Comparison of ENCODE assay signal across 29 mouse cellular contexts in the genomic region with DNA sequence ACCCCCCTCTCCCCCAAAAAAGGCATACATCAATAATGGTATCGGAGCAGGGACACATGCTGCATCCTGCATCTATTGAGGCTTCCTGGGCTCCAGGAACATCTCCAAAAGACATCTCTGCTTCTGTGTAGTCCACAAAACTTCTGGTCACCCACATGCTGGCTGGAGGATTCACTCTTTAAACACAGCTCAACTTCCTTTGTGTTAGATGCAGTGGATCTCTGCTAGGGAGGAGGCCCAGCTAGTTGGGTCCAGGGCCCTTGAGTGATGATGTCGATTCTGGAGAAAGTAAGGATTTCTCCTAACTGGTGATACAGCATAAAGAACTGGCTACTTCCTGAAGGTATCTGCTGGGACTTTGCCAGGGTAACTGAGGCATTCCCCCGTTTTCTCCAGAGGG.
"Had no signal": no experiment of that assay in that cellular context is flagged by ENCODE, and none has a peak within 500 bp of the region (broad histone marks: within the 10 kb centered on the region; RNA-seq: fewer than 3 reads in every experiment).

No protein-coding gene starts in this region.

- H3K4me2 ChIP-seq: limb, embryonic 12.5 days; limb, embryonic 13.5 days; limb, embryonic 15.5 days; liver, embryonic 11.5 days; liver, embryonic 12.5 days; liver, embryonic 13.5 days; liver, embryonic 15.5 days; lung, embryonic 14.5 days; lung, embryonic 15.5 days; midbrain, embryonic 12.5 days; midbrain, embryonic 15.5 days had no signal

- H3K9ac ChIP-seq: limb, embryonic 12.5 days; limb, embryonic 13.5 days; limb, embryonic 15.5 days; liver, embryonic 12.5 days; liver, embryonic 13.5 days; liver, embryonic 14.5 days; liver, embryonic 15.5 days; liver, postnatal 0 days; lung, embryonic 14.5 days; lung, embryonic 15.5 days; midbrain, embryonic 12.5 days; midbrain, embryonic 15.5 days had no signal

- ATAC-seq: liver, embryonic 12.5 days; liver, postnatal 0 days; lung, postnatal 0 days; midbrain, embryonic 15.5 days; midbrain, embryonic 16.5 days had no signal

- H3K9me3 ChIP-seq: limb, embryonic 10.5 days; limb, embryonic 12.5 days; limb, embryonic 13.5 days; limb, embryonic 15.5 days; liver, embryonic 12.5 days; liver, embryonic 13.5 days; liver, embryonic 15.5 days; lung, embryonic 15.5 days; midbrain, embryonic 12.5 days; midbrain, embryonic 15.5 days had no signal

- H3K36me3 ChIP-seq: limb, embryonic 10.5 days; limb, embryonic 12.5 days; limb, embryonic 13.5 days; limb, embryonic 15.5 days; liver, embryonic 12.5 days; liver, embryonic 13.5 days; liver, embryonic 15.5 days; lung, embryonic 15.5 days; midbrain, embryonic 10.5 days; midbrain, embryonic 12.5 days; midbrain, embryonic 15.5 days had no signal

- DNase-seq: left cerebral cortex, postnatal 4 days; liver; liver, embryonic 13.5 days; liver, postnatal 0 days; lung, adult 18-20 months; lung, adult 2 months; lung, embryonic 14.5 days; lung, postnatal 10 days; lung, postnatal 14 days; lung, postnatal 36 days; lung, postnatal 4 days had no signal

- H3K27me3 ChIP-seq: limb, embryonic 12.5 days; limb, embryonic 13.5 days; limb, embryonic 15.5 days; liver, embryonic 12.5 days; liver, embryonic 13.5 days; liver, embryonic 15.5 days; lung, embryonic 15.5 days; megakaryocyte, embryonic 14.5 days; midbrain, embryonic 15.5 days had no signal

- H3K4me3 ChIP-seq: left cerebral cortex, adult 2 months; limb, embryonic 10.5 days; limb, embryonic 12.5 days; limb, embryonic 13.5 days; limb, embryonic 15.5 days; liver, embryonic 12.5 days; liver, embryonic 13.5 days; liver, embryonic 15.5 days; lung, embryonic 15.5 days; megakaryocyte, embryonic 14.5 days; midbrain, embryonic 10.5 days; midbrain, embryonic 12.5 days; midbrain, embryonic 15.5 days; myocyte had no signal

- H3K4me1 ChIP-seq: limb, embryonic 15.5 days; liver, embryonic 12.5 days; liver, embryonic 13.5 days; liver, embryonic 15.5 days; lung, embryonic 15.5 days; megakaryocyte, embryonic 14.5 days; midbrain, embryonic 12.5 days had no signal

- H3K27ac ChIP-seq: left cerebral cortex, adult 2 months; limb, embryonic 10.5 days; limb, embryonic 12.5 days; limb, embryonic 13.5 days; limb, embryonic 15.5 days; liver, embryonic 12.5 days; liver, embryonic 13.5 days; liver, embryonic 14.5 days; liver, embryonic 15.5 days; lung, embryonic 15.5 days; macrophage; midbrain, embryonic 10.5 days; midbrain, embryonic 12.5 days had no signal
